Mouse (Mus musculus): ENCODE measurements at regions not wholly inside any gene's neighbourhood (a gene's known extent, or its start where the extent isn't known, plus 50 kb on each side); places are given as distances from the start of the nearest gene placed in this dataset.

GRCm38 (mm10) chr2:46358225-46358624 lies 1241.0 kb upstream of the Zeb2 start:
- no peak for DNase-seq

GRCm38 (mm10) chr2:46356651-46357050 lies 1239.5 kb upstream of the Zeb2 start:
- no peak for DNase-seq

- DNase-seq: no peak
Observed at GRCm38 (mm10) chr2:46340694-46341093, 1223.5 kb upstream of the Zeb2 start.

- DNase-seq: no peak
Observed at GRCm38 (mm10) chr2:46316666-46317065, 1199.5 kb upstream of the Zeb2 start.

- no peak for DNase-seq
Observed at GRCm38 (mm10) chr2:46315243-46315642, 1198.0 kb upstream of the Zeb2 start.

- no peak for DNase-seq
Observed at GRCm38 (mm10) chr2:46307582-46308153, 1190.5 kb upstream of the Zeb2 start.

GRCm38 (mm10) chr2:46302627-46303026 lies 1185.4 kb upstream of the Zeb2 start:
- no peak for DNase-seq

GRCm38 (mm10) chr2:46297274-46297843 lies 1180.2 kb upstream of the Zeb2 start:
- peak; percentile 7 to 31 for DNase-seq

GRCm38 (mm10) chr2:46283929-46284598 lies 1166.9 kb upstream of the Zeb2 start:
- no peak for DNase-seq

GRCm38 (mm10) chr2:46280822-46281221 lies 1163.6 kb upstream of the Zeb2 start:
- DNase-seq: no peak

- no peak for DNase-seq
Observed at GRCm38 (mm10) chr2:46261618-46262017, 1144.4 kb upstream of the Zeb2 start.

- DNase-seq: no peak
Observed at GRCm38 (mm10) chr2:46251562-46251961, 1134.4 kb upstream of the Zeb2 start.

GRCm38 (mm10) chr2:46245717-46246116 lies 1128.5 kb upstream of the Zeb2 start:
- no peak for DNase-seq

GRCm38 (mm10) chr2:46244697-46245096 lies 1127.5 kb upstream of the Zeb2 start:
- no peak for DNase-seq

GRCm38 (mm10) chr2:46242806-46243205 lies 1125.6 kb upstream of the Zeb2 start:
- no peak for DNase-seq

- no peak for DNase-seq
Observed at GRCm38 (mm10) chr2:46239874-46240273, 1122.7 kb upstream of the Zeb2 start.

GRCm38 (mm10) chr2:46230791-46231450 lies 1113.7 kb upstream of the Zeb2 start:
- DNase-seq: no peak

GRCm38 (mm10) chr2:46218336-46218957 lies 1101.3 kb upstream of the Zeb2 start:
- peak; percentile 3 to 32 for DNase-seq

- DNase-seq: no peak
Observed at GRCm38 (mm10) chr2:46199341-46199740, 1082.1 kb upstream of the Zeb2 start.

- DNase-seq: no peak
Observed at GRCm38 (mm10) chr2:46187265-46187888, 1070.2 kb upstream of the Zeb2 start.

- no peak for DNase-seq
Observed at GRCm38 (mm10) chr2:46183241-46183640, 1066.0 kb upstream of the Zeb2 start.

- no peak for DNase-seq
Observed at GRCm38 (mm10) chr2:46179741-46180140, 1062.5 kb upstream of the Zeb2 start.

GRCm38 (mm10) chr2:46168488-46168887 lies 1051.3 kb upstream of the Zeb2 start:
- no peak for DNase-seq

Data from kidney, postnatal 25 days (tissue).